Mouse (Mus musculus) CH12.LX (cell line): ENCODE data around the gene Fcrlb. TPM values are rescaled to one million over a fixed set of nuclear protein-coding genes. Genes with fewer than 3 reads are reported as not detected.

Experiments used
- DNase-seq: peaks from one replicate; pipeline ENCODE4 v3.0.0-alpha.2; 2013; ENCODE audit errors: extremely low read depth
- H3K27ac ChIP-seq: 2 replicates; pipeline ENCODE4 v1.5.1; 2012; ENCODE audit warnings: low read depth, mild to moderate bottlenecking, control low read depth, moderate library complexity; ENCODE audit not compliant: insufficient read depth
- H3K27me3 ChIP-seq: replicated peaks from 2 replicates; pipeline ENCODE3; 2012; ENCODE audit warnings: inconsistent platforms
- H3K36me3 ChIP-seq, 2 experiments: replicated peaks in 1 of 2; 2 replicates each; pipeline versions ENCODE3 to v1.6.1; 2012; ENCODE audit warnings: inconsistent platforms in 1 of 2, low read length in 1 of 2, mild to moderate bottlenecking in 1 of 2, mixed read lengths in 1 of 2, moderate library complexity in 1 of 2; ENCODE audit not compliant: control insufficient read depth in 1 of 2, insufficient read depth in 1 of 2
- H3K4me1 ChIP-seq, 2 experiments: 2 replicates each; pipeline ENCODE4 v1.6.1; 2012; ENCODE audit warnings: inconsistent platforms in 1 of 2, moderate library complexity in 1 of 2; ENCODE audit not compliant: insufficient read depth in 2 of 2, control insufficient read depth in 1 of 2
- H3K4me2 ChIP-seq: 2 replicates; pipeline ENCODE4 v1.6.1; 2012; ENCODE audit warnings: low read depth, mild to moderate bottlenecking, control low read depth; ENCODE audit not compliant: poor library complexity, insufficient read depth, severe bottlenecking
- H3K4me3 ChIP-seq, 3 experiments: fragments of 150-350 bp in 1 of 3; sonication (generic) in 1 of 3; replicated peaks in 1 of 3; 2 replicates each; pipeline versions ENCODE3 to v1.5.1; 2011 to 2012; ENCODE audit warnings: low read depth in 2 of 3, low read length in 2 of 3, mild to moderate bottlenecking in 2 of 3, moderate library complexity in 2 of 3, control low read depth in 1 of 3, improper control_type of control experiment in 1 of 3, inconsistent platforms in 1 of 3, mixed read lengths in 1 of 3; ENCODE audit not compliant: poor library complexity in 1 of 3
- H3K79me2 ChIP-seq: replicated peaks from 2 replicates; pipeline ENCODE4 v1.6.1; 2012; ENCODE audit warnings: mild to moderate bottlenecking, moderate library complexity; ENCODE audit not compliant: control insufficient read depth, poor library complexity, insufficient read depth, severe bottlenecking; ENCODE audit errors: extremely low read depth
- H3K9ac ChIP-seq: 2 replicates; pipeline ENCODE4 v1.6.1; 2012; ENCODE audit warnings: low read depth, mild to moderate bottlenecking, control low read depth, moderate library complexity; ENCODE audit not compliant: insufficient read depth
- H3K9me3 ChIP-seq: replicated peaks from 2 replicates; pipeline ENCODE3; 2012; ENCODE audit warnings: low read length, inconsistent platforms, mixed read lengths
- E2F4 ChIP-seq: IDR thresholded peaks from 2 replicates; pipeline ENCODE4 v1.6.1; 2011; ENCODE audit warnings: low read depth, low read length, improper control_type of control experiment; ENCODE audit not compliant: insufficient replicate concordance
- ELF1 ChIP-seq: IDR thresholded peaks from 2 replicates; pipeline ENCODE4 v1.6.1; 2014; ENCODE audit warnings: low read depth, mild to moderate bottlenecking, inconsistent platforms, low read length, improper control_type of control experiment
- EP300 ChIP-seq: IDR thresholded peaks from 2 replicates; pipeline ENCODE4 v1.6.1; 2011; ENCODE audit warnings: low read length, improper control_type of control experiment
- ETS1 ChIP-seq: conservative IDR thresholded peaks from 2 replicates; pipeline ENCODE4 v1.6.1; 2012; ENCODE audit warnings: low read depth, mild to moderate bottlenecking, inconsistent platforms, low read length, improper control_type of control experiment, moderate library complexity
- HCFC1 ChIP-seq: IDR thresholded peaks from 2 replicates; pipeline ENCODE4 v1.6.1; 2012; ENCODE audit warnings: low read depth, mild to moderate bottlenecking, inconsistent platforms, low read length, improper control_type of control experiment
- IRF4 ChIP-seq: IDR thresholded peaks from 2 replicates; pipeline ENCODE4 v1.6.1; 2014; ENCODE audit warnings: low read depth, mild to moderate bottlenecking, inconsistent platforms, low read length, improper control_type of control experiment
- JUN ChIP-seq: IDR thresholded peaks from 2 replicates; pipeline ENCODE4 v1.6.1; 2011; ENCODE audit warnings: low read depth, mild to moderate bottlenecking, low read length, improper control_type of control experiment, moderate library complexity; ENCODE audit not compliant: insufficient read depth
- JUND ChIP-seq: conservative IDR thresholded peaks from 2 replicates; pipeline ENCODE4 v1.6.1; 2011; ENCODE audit warnings: low read depth, low read length, improper control_type of control experiment
- MEF2A ChIP-seq: IDR thresholded peaks from 2 replicates; pipeline ENCODE4 v1.6.1; 2014; ENCODE audit warnings: low read depth, mild to moderate bottlenecking, inconsistent platforms, low read length, improper control_type of control experiment, borderline replicate concordance
- MXI1 ChIP-seq: IDR thresholded peaks from 2 replicates; pipeline ENCODE4 v1.6.1; 2011; ENCODE audit warnings: mild to moderate bottlenecking, low read depth, low read length, improper control_type of control experiment
- MYC ChIP-seq: IDR thresholded peaks from 2 replicates; pipeline ENCODE4 v1.6.1; 2011; ENCODE audit warnings: low read depth, mild to moderate bottlenecking, improper control_type of control experiment, low read length
- NELFE ChIP-seq: IDR thresholded peaks from 2 replicates; pipeline ENCODE4 v1.6.1; 2011; ENCODE audit warnings: low read depth, low read length, improper control_type of control experiment
- POLR2A ChIP-seq: IDR thresholded peaks from 2 replicates; pipeline ENCODE4 v1.6.1; 2011; ENCODE audit warnings: low read depth, mild to moderate bottlenecking, improper control_type of control experiment, low read length
- RAD21 ChIP-seq: IDR thresholded peaks from 2 replicates; pipeline ENCODE4 v1.6.1; 2011; ENCODE audit warnings: low read depth, mild to moderate bottlenecking, low read length, improper control_type of control experiment, moderate library complexity
- RCOR1 ChIP-seq: conservative IDR thresholded peaks from 2 replicates; pipeline ENCODE4 v1.6.1; 2012; ENCODE audit warnings: low read depth, mild to moderate bottlenecking, inconsistent platforms, low read length, improper control_type of control experiment
- SIN3A ChIP-seq: IDR thresholded peaks from 2 replicates; pipeline ENCODE4 v1.6.1; 2012; ENCODE audit warnings: low read length, improper control_type of control experiment, inconsistent platforms
- SMC3 ChIP-seq: IDR thresholded peaks from 2 replicates; pipeline ENCODE4 v1.6.1; 2011; ENCODE audit warnings: low read depth, low read length, improper control_type of control experiment
- TBP ChIP-seq: conservative IDR thresholded peaks from 2 replicates; pipeline ENCODE4 v1.6.1; 2011; ENCODE audit warnings: low read depth, low read length, improper control_type of control experiment
- TCF12 ChIP-seq: IDR thresholded peaks from 2 replicates; pipeline ENCODE4 v1.6.1; 2014; ENCODE audit warnings: low read depth, mild to moderate bottlenecking, inconsistent platforms, low read length, improper control_type of control experiment
- ZKSCAN1 ChIP-seq: IDR thresholded peaks from 2 replicates; pipeline ENCODE4 v1.6.1; 2012; ENCODE audit warnings: low read depth, inconsistent platforms, low read length, improper control_type of control experiment, borderline replicate concordance
- ZNF384 ChIP-seq: IDR thresholded peaks from 2 replicates; pipeline ENCODE4 v1.6.1; 2012; ENCODE audit warnings: low read depth, low read length, improper control_type of control experiment, inconsistent platforms
- dilution Hi-C: fragments of 300-500 bp; cut with MboI; formaldehyde crosslinking; loops from 2 replicates; pipeline ENCODE4 v1.14.3; 2020; ENCODE audit warnings: low sequenced_read_pairs; ENCODE audit not compliant: extremely low pct_unique_long_range_greater_than_20kb, extremely low pct_ligation_motif_present
- in situ Hi-C: fragments of 300-500 bp; cut with MboI; formaldehyde crosslinking; loops from 3 replicates; pipeline ENCODE4 v1.14.3; 2019; ENCODE audit warnings: low sequenced_read_pairs, low pct_ligation_motif_present, low pct_unique_long_range_greater_than_20kb, mixed read lengths
- polyA plus RNA-seq: library from polyadenylated mRNA; unstranded; fragments of >175 nt; gene quantifications from 2 replicates; pipeline ENCODE4 v1.2.1, GENCODE M21; 2012; ENCODE audit warnings: low read depth; ENCODE audit not compliant: insufficient read length
- total RNA-seq, 2 experiments: library from RNA; depleted of rRNA; stranded (reverse); fragments of 300-350 nt in 1 of 2; fragments of >200 nt in 1 of 2; gene quantifications; 2 replicates each; pipeline ENCODE4 v1.2.3; 2012 to 2014

Gene Fcrlb
- total and polyA plus RNA-seq, 3 experiments, result not detected

DNA sequence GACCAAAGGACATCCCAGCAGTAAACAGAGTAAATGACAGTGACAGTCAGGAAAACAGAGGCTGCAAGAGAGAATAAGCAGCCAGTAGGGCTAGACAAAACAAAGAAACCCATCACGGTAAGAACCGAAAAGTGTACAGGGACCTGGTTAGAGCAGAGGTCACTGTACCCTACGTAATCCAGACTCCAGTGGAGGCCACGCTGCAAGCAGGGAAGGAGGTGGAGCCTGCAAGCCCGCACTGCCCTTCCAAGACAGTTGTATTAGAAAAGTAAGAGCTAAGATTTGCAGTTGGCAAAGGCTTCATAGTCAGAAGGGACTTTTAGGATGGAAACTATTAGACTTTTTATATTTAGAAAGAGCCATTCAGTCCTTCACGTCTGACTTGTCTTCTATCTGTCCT, 14.2 kb upstream of the Fcrlb start:
- H3K9ac ChIP-seq, result peak overlapping the region; percentile 17; the same call in 1 of the 2 replicates
- in situ Hi-C loops, result no loop called here
- peak overlapping the region in 2 of 3 experiments; percentile 34 to 42 for H3K4me3 ChIP-seq
- H3K4me2 ChIP-seq, result peak overlapping the region; percentile 67
- no peaks in the 10 kb centered on the region for H3K9me3 ChIP-seq
- DNase-seq, result peak; percentile 46
- H3K36me3 ChIP-seq, result peaks cover 0 to 4% of the 10 kb centered on the region in 2 experiments
- no peaks in the 10 kb centered on the region for H3K27me3 ChIP-seq
- H3K79me2 ChIP-seq, result no peaks in the 10 kb centered on the region; the same call in 1 of the 2 replicates
- no peak for TF ChIP-seq HCFC1
- no peak for TF ChIP-seq EP300
- no peak; the same call in 1 of the 2 replicates for TF ChIP-seq TBP
- no peak for TF ChIP-seq IRF4
- peak; percentile 11; the same call in 1 of the 2 replicates for TF ChIP-seq POLR2A
- TF ChIP-seq, all 38 proteins: peak for 1
- dilution Hi-C loops, result no loop called here
- peaks cover 16 to 71% of the 10 kb centered on the region in 2 experiments for H3K4me1 ChIP-seq
- H3K27ac ChIP-seq, result peak overlapping the region; percentile 76

- Histone ChIP-seq H3K4me3 (peak overlapping the region; percentile 38 to 58 (median 55)), H3K36me3 (peaks cover 2 to 23% of the 10 kb centered on the region in 2 experiments), H3K9ac (peak overlapping the region; percentile 14), H3K79me2 (no peaks in the 10 kb centered on the region; the same call in 1 of the 2 replicates), H3K27ac (peak overlapping the region; percentile 47; the same call in 1 of the 2 replicates), H3K4me1 (peaks cover 16 to 51% of the 10 kb centered on the region in 2 experiments), H3K27me3 (no peaks in the 10 kb centered on the region), H3K4me2 (peak overlapping the region; percentile 64), H3K9me3 (peaks cover 2% of the 10 kb centered on the region)
- in situ Hi-C loops, result no loop called here
- dilution Hi-C loops, result no loop called here
- peak; percentile 84 for DNase-seq
- no peak for TF ChIP-seq RAD21
- TF ChIP-seq SMC3, result no peak
- no peak for TF ChIP-seq ZKSCAN1
- peak; percentile 82; the same call in 1 of the 2 replicates for TF ChIP-seq SIN3A
- TF ChIP-seq MYC, result 0 out of 2 replicates have a peak, but pooled peaks have one; percentile 17
- TF ChIP-seq MEF2A, result peak; percentile 35; the same call in 1 of the 2 replicates
- peak; percentile 90 for TF ChIP-seq ZNF384
- TF ChIP-seq EP300, result peak; percentile 75
- no peak for TF ChIP-seq JUN
- peak; percentile 28; the same call in 1 of the 2 replicates for TF ChIP-seq ETS1
- TF ChIP-seq RCOR1, result no peak
- TF ChIP-seq MXI1, result peak; percentile 57; the same call in 1 of the 2 replicates
- TF ChIP-seq JUND, result peak; percentile 34; the same call in 1 of the 2 replicates
- peak; percentile 99 for TF ChIP-seq ELF1
- TF ChIP-seq HCFC1, result peak; percentile 75
- peak; percentile 74 for TF ChIP-seq POLR2A
- no peak for TF ChIP-seq E2F4
- peak; percentile 71; the same call in 1 of the 2 replicates for TF ChIP-seq TCF12
- TF ChIP-seq TBP, result peak; percentile 76
- TF ChIP-seq NELFE, result peak; percentile 68
- peak; percentile 84 for TF ChIP-seq IRF4
Observed at GRCm38 (mm10) chr1:170924485-170924884, 11.7 kb upstream of the Fcrlb start.
